Mouse (Mus musculus) stomach, postnatal 0 days (tissue): ENCODE measurements around the gene Cask. TPM values are rescaled to one million over a fixed set of nuclear protein-coding genes. Genes with fewer than 3 reads are reported as not detected.

Experiments used
- ATAC-seq: fragments of 200-750 bp; cut with Nextera tagmentation; 2 replicates; pipeline ENCODE4 v1.8.0; 2017; ENCODE audit not compliant: low FRiP score, low TSS enrichment
- DNase-seq: peaks from one replicate; pipeline ENCODE4 v3.0.0-alpha.2; 2016; ENCODE audit warnings: low spot score
- H3K27ac ChIP-seq: fragments of 300-500 bp; sonication (generic); replicated peaks from 2 replicates; pipeline ENCODE4 v1.5.1; 2014; ENCODE audit warnings: mild to moderate bottlenecking, control low read depth
- H3K27me3 ChIP-seq: fragments of 300-500 bp; sonication (generic); 2 replicates; pipeline ENCODE4 v1.6.1; 2014; ENCODE audit warnings: low read length; ENCODE audit not compliant: control insufficient read depth, insufficient read depth
- H3K36me3 ChIP-seq: fragments of 300-500 bp; sonication (generic); 2 replicates; pipeline ENCODE4 v1.6.1; 2014; ENCODE audit warnings: low read length, mixed read lengths; ENCODE audit not compliant: control insufficient read depth, insufficient read depth
- H3K4me1 ChIP-seq: fragments of 300-500 bp; sonication (generic); replicated peaks from 2 replicates; pipeline ENCODE4 v1.6.1; 2014; ENCODE audit warnings: antibody characterized with exemption; ENCODE audit not compliant: control insufficient read depth, insufficient read depth
- H3K4me2 ChIP-seq: fragments of 300-500 bp; sonication (generic); replicated peaks from 2 replicates; pipeline ENCODE4 v1.6.1; 2014; ENCODE audit warnings: low read depth, mild to moderate bottlenecking, control low read depth, moderate library complexity
- H3K4me3 ChIP-seq: fragments of 300-500 bp; sonication (generic); 2 replicates; pipeline ENCODE4 v1.5.1; 2014; ENCODE audit warnings: low read depth, low read length, control low read depth
- H3K9ac ChIP-seq: fragments of 300-500 bp; sonication (generic); 2 replicates; pipeline ENCODE4 v1.6.1; 2014; ENCODE audit warnings: mild to moderate bottlenecking, low read length, control low read depth, mixed read lengths
- H3K9me3 ChIP-seq: fragments of 300-500 bp; sonication (generic); 2 replicates; pipeline ENCODE4 v1.6.1; 2016; ENCODE audit warnings: low read length; ENCODE audit not compliant: control insufficient read depth
- CTCF ChIP-seq: IDR thresholded peaks from 2 replicates; pipeline ENCODE4 v1.5.1; 2016; ENCODE audit warnings: antibody characterized with exemption, low read depth, mild to moderate bottlenecking, moderate library complexity
- EP300 ChIP-seq: optimal IDR thresholded peaks from 2 replicates; pipeline ENCODE3; 2016; ENCODE audit warnings: antibody characterized with exemption
- WGBS: fragments of 180-500 bp; shearing (Covaris S2); extraction: QIAGEN DNeasy Blood & Tissue Kit; methylation state at CpG from one replicate; pipeline ENCODE4 v1.1.7; 2014; 5-methylcytosine and 5-hydroxymethylcytosine counted together
- polyA plus RNA-seq: library from polyadenylated mRNA; unstranded; fragments of >200 nt; fragmentation: Nextera tagmentation; extraction: Ambion mirVana; gene quantifications from 2 replicates; pipeline ENCODE4 v1.2.1, GENCODE M21; 2015

The Cask gene
- polyA plus RNA-seq, 1 experiment from 2014 or later = 9.3 TPM

DNA sequence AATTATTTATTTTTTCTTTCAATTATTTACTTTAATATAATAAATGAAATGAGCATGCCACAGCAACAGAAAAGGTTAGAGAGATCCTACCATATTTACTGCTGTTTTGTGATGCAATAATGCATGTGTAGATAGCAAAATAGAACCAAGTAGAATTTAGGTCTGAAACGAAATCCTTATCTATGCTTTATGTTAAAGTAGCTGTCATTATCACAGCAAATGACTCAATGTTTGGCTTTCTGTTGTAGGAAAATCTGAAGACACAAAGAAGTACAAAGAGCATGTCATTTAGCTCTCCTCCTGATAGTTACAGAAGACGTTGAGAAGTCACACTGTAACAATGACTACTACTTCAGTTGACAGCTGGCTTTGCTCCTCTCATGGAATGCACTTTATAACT is 212.3 kb downstream of the Cask start:
- Histone ChIP-seq H3K9me3 (no peaks in the 10 kb centered on the region), H3K27me3 (no peaks in the 10 kb centered on the region), H3K9ac (no peak overlapping the region), H3K4me1 (no peaks in the 10 kb centered on the region), H3K4me3 (no peak overlapping the region), H3K4me2 (no peak overlapping the region), H3K27ac (no peak overlapping the region), H3K36me3 (no peaks in the 10 kb centered on the region)
- DNase-seq (no peak), ATAC-seq (no peak)
- 39% methylated on average over 2 of the region's 2 CpGs for WGBS
- TF ChIP-seq CTCF (no peak), EP300 (no peak)

GRCm38 (mm10) chrX:13636398-13636797 is 214.8 kb downstream of the Cask start:
- Histone ChIP-seq H3K9me3 (no peaks in the 10 kb centered on the region), H3K27me3 (no peaks in the 10 kb centered on the region), H3K36me3 (no peaks in the 10 kb centered on the region), H3K4me3 (no peak overlapping the region), H3K4me2 (no peak overlapping the region), H3K4me1 (no peaks in the 10 kb centered on the region), H3K27ac (no peak overlapping the region), H3K9ac (no peak overlapping the region)
- no peak for TF ChIP-seq EP300
- DNase-seq = no peak
- no peak for ATAC-seq
- 78% methylated on average over 1 of the region's 1 CpGs for WGBS

DNA sequence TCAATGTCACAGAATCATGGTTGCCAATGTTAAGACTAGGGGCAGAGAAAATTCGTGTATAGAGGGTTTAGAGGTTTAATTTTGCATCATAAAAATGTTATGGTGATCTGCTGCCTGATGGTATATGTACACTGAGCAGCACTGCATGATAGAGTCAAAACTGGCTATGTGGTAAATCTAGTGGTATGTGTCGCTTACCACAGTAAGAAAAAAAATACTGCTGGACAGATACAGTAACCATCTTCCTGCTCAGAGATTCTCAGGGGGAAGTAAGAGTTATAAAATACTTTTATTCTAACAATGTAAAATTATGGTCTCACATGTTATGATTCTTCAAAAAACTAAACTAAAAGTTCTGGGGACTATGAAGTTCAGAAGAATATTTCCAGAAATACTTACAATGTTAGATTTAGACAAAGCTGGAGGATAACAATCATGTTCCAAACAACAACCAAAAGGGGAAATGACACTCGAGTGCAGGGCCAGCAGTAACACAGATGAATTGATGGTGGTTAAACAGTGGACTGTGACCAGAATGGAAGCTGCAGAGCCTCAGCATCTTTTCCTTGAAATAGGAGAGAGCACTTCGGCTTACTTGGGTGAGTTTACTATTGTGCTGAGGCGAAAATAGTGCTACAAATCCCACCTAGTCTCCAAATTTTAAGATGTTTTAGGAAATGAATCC is 219.4 kb downstream of the Cask start, which contains the start of gene Gpr34:
Gene Gpr34, plus strand, starts transcription at position 491 of the 685 bp plus-strand sequence.
- WGBS = 65% methylated on average over 5 of the region's 5 CpGs
- ATAC-seq = no peak
- Histone ChIP-seq H3K4me1 (no peaks in the 10 kb centered on the region), H3K27me3 (no peaks in the 10 kb centered on the region), H3K9ac (no peak within 1 kb of the TSS), H3K36me3 (no peaks in the 10 kb centered on the region), H3K9me3 (no peaks in the 10 kb centered on the region), H3K27ac (no peak within 1 kb of the TSS), H3K4me2 (no peak within 1 kb of the TSS), H3K4me3 (no peak within 1 kb of the TSS)
- TF ChIP-seq CTCF (no peak), EP300 (no peak)
- no peak for DNase-seq

- TF ChIP-seq CTCF (no peak), EP300 (no peak)
- H3K9ac ChIP-seq = no peak overlapping the region
Observed at GRCm38 (mm10) chrX:13622654-13623053, 228.5 kb downstream of the Cask start.

GRCm38 (mm10) chrX:13621473-13621872 is 229.7 kb downstream of the Cask start:
- 60% methylated on average over 4 of the region's 4 CpGs for WGBS
- H3K27ac ChIP-seq = no peak overlapping the region
- no peak overlapping the region for H3K9ac ChIP-seq
- TF ChIP-seq CTCF (no peak), EP300 (no peak)
- no peaks in the 10 kb centered on the region for H3K9me3 ChIP-seq
- H3K27me3 ChIP-seq = no peaks in the 10 kb centered on the region
- no peaks in the 10 kb centered on the region for H3K36me3 ChIP-seq
- H3K4me3 ChIP-seq = no peak overlapping the region
- DNase-seq = no peak
- no peak for ATAC-seq
- H3K4me1 ChIP-seq = no peaks in the 10 kb centered on the region
- no peak overlapping the region for H3K4me2 ChIP-seq

More at GRCm38 (mm10) chrX:13622654-13623053, 228.5 kb downstream of the Cask start:
- DNase-seq = no peak
- H3K4me3 ChIP-seq = no peak overlapping the region
- H3K27me3 ChIP-seq = no peaks in the 10 kb centered on the region
- H3K36me3 ChIP-seq = no peaks in the 10 kb centered on the region
- ATAC-seq = no peak
- H3K9me3 ChIP-seq = no peaks in the 10 kb centered on the region
- no peak overlapping the region for H3K4me2 ChIP-seq
- no peaks in the 10 kb centered on the region for H3K4me1 ChIP-seq
- WGBS = 82% methylated on average over 5 of the region's 5 CpGs
- H3K27ac ChIP-seq = no peak overlapping the region

GRCm38 (mm10) chrX:13618476-13618875 is 232.7 kb downstream of the Cask start:
- Histone ChIP-seq H3K27ac (no peak overlapping the region), H3K4me1 (no peaks in the 10 kb centered on the region), H3K4me3 (no peak overlapping the region), H3K4me2 (no peak overlapping the region), H3K9ac (no peak overlapping the region), H3K27me3 (no peaks in the 10 kb centered on the region), H3K9me3 (no peaks in the 10 kb centered on the region), H3K36me3 (no peaks in the 10 kb centered on the region)
- DNase-seq = no peak
- 57% methylated on average over 4 of the region's 4 CpGs for WGBS
- ATAC-seq = no peak
- TF ChIP-seq EP300 = no peak
- no peak for TF ChIP-seq CTCF
